Mouse (Mus musculus): ENCODE measurements at regions not wholly inside any gene's neighbourhood (a gene's known extent, or its start where the extent isn't known, plus 50 kb on each side); places are given as distances from the start of the nearest gene placed in this dataset.

DNA sequence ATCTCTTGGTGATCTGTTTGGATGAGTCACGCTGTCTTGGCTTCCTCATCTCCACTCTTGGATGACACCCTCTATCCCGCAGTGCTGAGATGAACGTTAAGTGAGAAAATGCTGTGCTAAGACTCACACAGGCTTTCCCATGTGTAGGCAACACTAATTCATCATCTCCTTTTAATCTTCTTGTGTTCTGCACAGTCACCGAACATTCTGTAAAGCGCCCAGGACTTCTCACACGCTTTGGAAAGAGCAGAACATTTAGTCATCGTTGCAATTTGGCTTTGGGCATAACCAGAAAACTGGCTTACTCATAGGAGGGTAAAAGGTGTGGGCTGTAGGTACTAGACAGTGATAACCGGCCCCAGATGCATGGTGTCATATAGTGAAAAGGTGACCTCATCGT lies 94.9 kb downstream of the Plppr4 start:
- TF ChIP-seq CTCF (IDR thresholded peaks at IDR 0.05; ENCODE audit: low read depth, low read length) (no peak), EP300 (IDR thresholded peaks at IDR 0.05; ENCODE audit: insufficient read depth, low read depth, low read length) (no peak), POLR2A (IDR thresholded peaks at IDR 0.05; ENCODE audit: insufficient read depth, low read length) (no peak)
- H3K27ac ChIP-seq (ENCODE audit: insufficient read depth, low read length), result no peak overlapping the region
- no peaks in the 10 kb centered on the region for H3K36me3 ChIP-seq (ENCODE audit: control insufficient read depth, insufficient read depth, low read length, poor library complexity, severe bottlenecking)
- no peaks in the 10 kb centered on the region for H3K4me1 ChIP-seq (ENCODE audit: control insufficient read depth, insufficient read depth, low read length)
- H3K9ac ChIP-seq (ENCODE audit: low read depth, poor library complexity, severe bottlenecking), result no peak overlapping the region
- H3K9me3 ChIP-seq (replicated peaks; ENCODE audit: control insufficient read depth, insufficient read depth, low read length, poor library complexity, severe bottlenecking), result no peaks in the 10 kb centered on the region
- no peak overlapping the region for H3K4me3 ChIP-seq (ENCODE audit: low read depth, low read length)
- H3K27me3 ChIP-seq (ENCODE audit: control insufficient read depth, insufficient read depth, low read length, poor library complexity, severe bottlenecking), result no peaks in the 10 kb centered on the region

- Histone ChIP-seq H3K27ac (ENCODE audit: insufficient read depth, low read length) (no peak overlapping the region), H3K9me3 (replicated peaks; ENCODE audit: control insufficient read depth, insufficient read depth, low read length, poor library complexity, severe bottlenecking) (no peaks in the 10 kb centered on the region), H3K4me1 (ENCODE audit: control insufficient read depth, insufficient read depth, low read length) (no peaks in the 10 kb centered on the region), H3K36me3 (ENCODE audit: control insufficient read depth, insufficient read depth, low read length, poor library complexity, severe bottlenecking) (no peaks in the 10 kb centered on the region), H3K4me3 (ENCODE audit: low read depth, low read length) (no peak overlapping the region), H3K27me3 (ENCODE audit: control insufficient read depth, insufficient read depth, low read length, poor library complexity, severe bottlenecking) (no peaks in the 10 kb centered on the region), H3K9ac (ENCODE audit: low read depth, poor library complexity, severe bottlenecking) (no peak overlapping the region)
- TF ChIP-seq CTCF (IDR thresholded peaks at IDR 0.05; ENCODE audit: low read depth, low read length) (no peak), POLR2A (IDR thresholded peaks at IDR 0.05; ENCODE audit: insufficient read depth, low read length) (no peak), EP300 (IDR thresholded peaks at IDR 0.05; ENCODE audit: insufficient read depth, low read depth, low read length) (no peak)
These were observed 112.8 kb downstream of the Plppr4 start for GRCm38 (mm10) chr3:117247833-117248232.

DNA sequence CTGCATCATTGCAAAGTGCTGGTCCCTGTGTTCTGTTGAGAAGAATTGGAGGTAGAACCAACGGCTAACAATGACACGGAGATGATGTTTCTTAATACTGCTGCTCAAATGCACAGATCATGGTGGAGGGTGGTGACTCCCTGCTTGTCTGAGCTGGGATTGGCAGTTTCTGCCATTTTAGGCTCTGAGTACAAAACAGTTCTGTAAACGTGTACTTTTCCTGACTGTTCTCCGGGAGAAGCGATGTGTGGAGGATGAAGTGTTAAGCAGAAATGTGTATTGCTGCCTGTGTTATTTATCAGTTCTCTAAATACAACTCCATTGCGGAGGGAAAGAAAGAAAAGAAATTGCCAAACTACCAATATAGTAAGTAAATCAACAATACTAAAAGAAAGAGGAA lies 118.9 kb downstream of the Plppr4 start:
- H3K9me3 ChIP-seq (replicated peaks; ENCODE audit: control insufficient read depth, insufficient read depth, low read length, poor library complexity, severe bottlenecking), result peaks cover 4% of the 10 kb centered on the region; the same call in 1 of the 2 replicates
- no peak overlapping the region for H3K4me3 ChIP-seq (ENCODE audit: low read depth, low read length)
- H3K4me1 ChIP-seq (ENCODE audit: control insufficient read depth, insufficient read depth, low read length), result no peaks in the 10 kb centered on the region
- H3K27ac ChIP-seq (ENCODE audit: insufficient read depth, low read length), result no peak overlapping the region
- H3K27me3 ChIP-seq (ENCODE audit: control insufficient read depth, insufficient read depth, low read length, poor library complexity, severe bottlenecking), result no peaks in the 10 kb centered on the region
- H3K36me3 ChIP-seq (ENCODE audit: control insufficient read depth, insufficient read depth, low read length, poor library complexity, severe bottlenecking), result no peaks in the 10 kb centered on the region
- no peak overlapping the region for H3K9ac ChIP-seq (ENCODE audit: low read depth, poor library complexity, severe bottlenecking)
- TF ChIP-seq POLR2A (IDR thresholded peaks at IDR 0.05; ENCODE audit: insufficient read depth, low read length) (no peak), CTCF (IDR thresholded peaks at IDR 0.05; ENCODE audit: low read depth, low read length) (no peak), EP300 (IDR thresholded peaks at IDR 0.05; ENCODE audit: insufficient read depth, low read depth, low read length) (no peak)

GRCm38 (mm10) chr3:117226616-117227015 lies 134.1 kb downstream of the Plppr4 start:
- TF ChIP-seq EP300 (IDR thresholded peaks at IDR 0.05; ENCODE audit: insufficient read depth, low read depth, low read length) (no peak), POLR2A (IDR thresholded peaks at IDR 0.05; ENCODE audit: insufficient read depth, low read length) (no peak), CTCF (IDR thresholded peaks at IDR 0.05; ENCODE audit: low read depth, low read length) (no peak)
- Histone ChIP-seq H3K4me1 (ENCODE audit: control insufficient read depth, insufficient read depth, low read length) (no peaks in the 10 kb centered on the region), H3K9me3 (replicated peaks; ENCODE audit: control insufficient read depth, insufficient read depth, low read length, poor library complexity, severe bottlenecking) (no peaks in the 10 kb centered on the region), H3K27me3 (ENCODE audit: control insufficient read depth, insufficient read depth, low read length, poor library complexity, severe bottlenecking) (no peaks in the 10 kb centered on the region), H3K4me3 (ENCODE audit: low read depth, low read length) (no peak overlapping the region), H3K27ac (ENCODE audit: insufficient read depth, low read length) (no peak overlapping the region), H3K36me3 (ENCODE audit: control insufficient read depth, insufficient read depth, low read length, poor library complexity, severe bottlenecking) (no peaks in the 10 kb centered on the region), H3K9ac (ENCODE audit: low read depth, poor library complexity, severe bottlenecking) (no peak overlapping the region)

GRCm38 (mm10) chr3:117225041-117225440 lies 135.6 kb downstream of the Plppr4 start:
- H3K27me3 ChIP-seq (ENCODE audit: control insufficient read depth, insufficient read depth, low read length, poor library complexity, severe bottlenecking), result no peaks in the 10 kb centered on the region
- TF ChIP-seq CTCF (IDR thresholded peaks at IDR 0.05; ENCODE audit: low read depth, low read length) (no peak), EP300 (IDR thresholded peaks at IDR 0.05; ENCODE audit: insufficient read depth, low read depth, low read length) (no peak), POLR2A (IDR thresholded peaks at IDR 0.05; ENCODE audit: insufficient read depth, low read length) (no peak)
- H3K9me3 ChIP-seq (replicated peaks; ENCODE audit: control insufficient read depth, insufficient read depth, low read length, poor library complexity, severe bottlenecking), result no peaks in the 10 kb centered on the region
- no peak overlapping the region for H3K27ac ChIP-seq (ENCODE audit: insufficient read depth, low read length)
- H3K4me3 ChIP-seq (ENCODE audit: low read depth, low read length), result no peak overlapping the region
- no peak overlapping the region for H3K9ac ChIP-seq (ENCODE audit: low read depth, poor library complexity, severe bottlenecking)
- H3K4me1 ChIP-seq (ENCODE audit: control insufficient read depth, insufficient read depth, low read length), result no peaks in the 10 kb centered on the region
- H3K36me3 ChIP-seq (ENCODE audit: control insufficient read depth, insufficient read depth, low read length, poor library complexity, severe bottlenecking), result no peaks in the 10 kb centered on the region

DNA sequence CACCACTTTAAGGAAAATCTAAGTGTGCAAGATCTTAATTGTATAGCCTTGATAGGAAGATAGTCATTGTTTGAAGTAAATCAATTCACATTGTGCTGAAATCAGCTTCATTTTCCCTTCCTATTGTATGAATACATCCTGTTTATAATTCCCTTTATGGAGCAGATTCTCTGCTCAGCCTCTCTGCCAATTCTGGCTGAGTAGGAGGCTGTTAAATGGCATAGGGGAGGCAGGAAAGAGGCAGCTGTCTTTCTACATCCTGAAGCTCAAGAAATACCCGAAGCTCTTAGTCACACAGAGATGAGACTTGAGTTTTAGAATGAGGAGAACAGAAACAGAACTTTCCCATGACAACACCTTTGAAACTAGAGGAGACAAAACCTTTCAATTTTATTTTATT lies 142.7 kb downstream of the Plppr4 start:
- H3K27ac ChIP-seq (ENCODE audit: insufficient read depth, low read length), result no peak overlapping the region
- H3K9me3 ChIP-seq (replicated peaks; ENCODE audit: control insufficient read depth, insufficient read depth, low read length, poor library complexity, severe bottlenecking), result no peaks in the 10 kb centered on the region
- no peaks in the 10 kb centered on the region for H3K27me3 ChIP-seq (ENCODE audit: control insufficient read depth, insufficient read depth, low read length, poor library complexity, severe bottlenecking)
- H3K36me3 ChIP-seq (ENCODE audit: control insufficient read depth, insufficient read depth, low read length, poor library complexity, severe bottlenecking), result no peaks in the 10 kb centered on the region
- TF ChIP-seq EP300 (IDR thresholded peaks at IDR 0.05; ENCODE audit: insufficient read depth, low read depth, low read length) (no peak), POLR2A (IDR thresholded peaks at IDR 0.05; ENCODE audit: insufficient read depth, low read length) (no peak), CTCF (IDR thresholded peaks at IDR 0.05; ENCODE audit: low read depth, low read length) (no peak)
- H3K9ac ChIP-seq (ENCODE audit: low read depth, poor library complexity, severe bottlenecking), result no peak overlapping the region
- no peak overlapping the region for H3K4me3 ChIP-seq (ENCODE audit: low read depth, low read length)
- H3K4me1 ChIP-seq (ENCODE audit: control insufficient read depth, insufficient read depth, low read length), result no peaks in the 10 kb centered on the region
